ENCODE assay signal across 8 mouse cellular contexts in the genomic region with DNA sequence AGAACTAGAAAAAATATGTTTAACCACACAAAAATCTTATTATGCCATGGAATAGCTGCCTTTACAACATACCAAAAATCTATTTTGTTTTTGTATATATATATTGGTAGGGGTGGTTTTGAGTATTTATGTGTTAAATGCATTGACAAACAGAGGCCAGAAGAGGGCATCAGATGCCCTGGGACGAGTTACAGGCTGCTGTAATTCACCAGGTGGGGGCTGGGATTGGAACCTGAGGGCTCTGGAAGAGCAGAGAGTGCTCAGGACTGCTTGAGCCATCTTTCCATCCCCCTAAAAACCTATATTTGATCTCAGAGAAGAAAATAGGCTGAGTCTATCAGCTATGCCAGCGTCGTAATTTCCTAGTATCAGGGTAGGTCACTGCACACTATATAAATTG. TPM values are rescaled to one million over a fixed set of nuclear protein-coding genes. Genes with fewer than 3 reads are reported as not detected.
DNase-seq lines count a peak whose midpoint lies in the region; ATAC-seq lines count a peak whose summit lies in the region.

No protein-coding gene starts in this region.

- DNase-seq in kidney, adult 9 months = peak; percentile 36
- no peak for DNase-seq in kidney, adult 18-20 months
- peak; percentile 71 for DNase-seq in ES-CJ7 (ENCODE audit: low read depth, low spot score)
- DNase-seq in lung, postnatal 36 days = peak; percentile 37
- no peak for DNase-seq in ovary, adult 18-20 months (ENCODE audit: low spot score)
- DNase-seq in ovary, postnatal 14 days (ENCODE audit: low spot score) = no peak

- ATAC-seq in cerebellum, adult (ENCODE audit: insufficient number of reproducible peaks, low FRiP score, low TSS enrichment) = 0 out of 2 replicates have a peak, but pooled peaks have one; percentile 33
- ATAC-seq in granulocyte monocyte progenitor cell, adult 5-6 weeks (replicated peaks; ENCODE audit: poor library complexity, severe bottlenecking) = peak; percentile 38

RNA-seq across cellular contexts. Expression of a gene that starts 2.9 kb away (rescaled TPM):
- 77.0 and 93.7 TPM in 2 replicates for total RNA-seq in granulocyte monocyte progenitor cell, adult 5-6 weeks (2014; fragmentation: Nextera tagmentation)
- total RNA-seq in granulocyte monocyte progenitor cell, adult 5-6 weeks (2017) = 86.3 and 90.7 TPM in 2 replicates

RNA-seq across cellular contexts. Expression of a gene that starts 47.2 kb away (rescaled TPM):
- total RNA-seq in granulocyte monocyte progenitor cell, adult 5-6 weeks (2014; fragmentation: Nextera tagmentation) = 3.6 and 8.4 TPM in 2 replicates
- total RNA-seq in granulocyte monocyte progenitor cell, adult 5-6 weeks (2017) = 2.3 and 2.4 TPM in 2 replicates

Comparison
In these comparisons a context has a peak if more than half of its experiments do, and no peak if none do; other contexts are left out.
1. DNase-seq: peak in kidney, adult 9 months (single experiment), ES-CJ7 (single experiment) and lung, postnatal 36 days (single experiment); none in kidney, adult 18-20 months (single experiment), ovary, adult 18-20 months (single experiment) and ovary, postnatal 14 days (single experiment).